Mouse (Mus musculus) hindbrain, postnatal 0 days (tissue): ENCODE measurements around the gene Rnaseh2c. TPM values are rescaled to one million over a fixed set of nuclear protein-coding genes. Genes with fewer than 3 reads are reported as not detected.

Source experiments
- ATAC-seq: fragments of 200-750 bp; cut with Nextera tagmentation; 2 replicates; pipeline ENCODE4 v1.8.0; 2017; ENCODE audit warnings: mild to moderate bottlenecking, moderate TSS enrichment, moderate library complexity
- DNase-seq: peaks from one replicate; pipeline ENCODE4 v3.0.0-alpha.2; 2015; ENCODE audit warnings: low spot score
- H3K27ac ChIP-seq: fragments of 300-500 bp; sonication (generic); 2 replicates; pipeline ENCODE4 v1.5.1; 2014; ENCODE audit warnings: mild to moderate bottlenecking
- H3K27me3 ChIP-seq: fragments of 300-500 bp; sonication (generic); 2 replicates; pipeline ENCODE4 v1.6.1; 2014; ENCODE audit warnings: low read length, mixed read lengths; ENCODE audit not compliant: insufficient read depth
- H3K36me3 ChIP-seq: fragments of 300-500 bp; sonication (generic); 2 replicates; pipeline ENCODE4 v1.6.1; 2014; ENCODE audit warnings: low read length, mixed read lengths; ENCODE audit not compliant: insufficient read depth
- H3K4me1 ChIP-seq: fragments of 300-500 bp; sonication (generic); 2 replicates; pipeline ENCODE4 v1.6.1; 2014; ENCODE audit warnings: antibody characterized with exemption, low read length, mixed read lengths; ENCODE audit not compliant: insufficient read depth
- H3K4me2 ChIP-seq: fragments of 300-500 bp; sonication (generic); 2 replicates; pipeline ENCODE4 v1.6.1; 2014; ENCODE audit warnings: low read depth, mild to moderate bottlenecking, low read length, moderate library complexity, mixed read lengths
- H3K4me3 ChIP-seq: fragments of 300-500 bp; sonication (generic); 2 replicates; pipeline ENCODE4 v1.5.1; 2014; ENCODE audit warnings: low read length
- H3K9ac ChIP-seq: fragments of 300-500 bp; sonication (generic); replicated peaks from 2 replicates; pipeline ENCODE4 v1.6.1; 2014; ENCODE audit warnings: mild to moderate bottlenecking, low read length, moderate library complexity, mixed read lengths
- H3K9me3 ChIP-seq: fragments of 300-500 bp; sonication (generic); 2 replicates; pipeline ENCODE4 v1.6.1; 2016; ENCODE audit warnings: low read length, mixed read lengths
- CTCF ChIP-seq: IDR thresholded peaks from 2 replicates; pipeline ENCODE4 v1.5.1; 2016; ENCODE audit warnings: antibody characterized with exemption, control low read depth, low read depth
- WGBS: fragments of 180-500 bp; shearing (Covaris S2); extraction: QIAGEN DNeasy Blood & Tissue Kit; methylation state at CpG from one replicate; pipeline ENCODE4 v1.1.7; 2014; 5-methylcytosine and 5-hydroxymethylcytosine counted together
- polyA plus RNA-seq: library from polyadenylated mRNA; unstranded; fragments of >200 nt; fragmentation: Nextera tagmentation; extraction: Ambion mirVana; gene quantifications from 2 replicates; pipeline ENCODE4 v1.2.1, GENCODE M21; 2015
- total RNA-seq: library from RNA; depleted of rRNA; stranded (reverse); fragments of >200 nt; gene quantifications from 2 replicates; pipeline ENCODE4 v1.2.3, GENCODE M21; 2014

Gene Rnaseh2c
- total and polyA plus RNA-seq, 2 experiments from 2014 or later: 33.6 to 66.4 TPM

DNA sequence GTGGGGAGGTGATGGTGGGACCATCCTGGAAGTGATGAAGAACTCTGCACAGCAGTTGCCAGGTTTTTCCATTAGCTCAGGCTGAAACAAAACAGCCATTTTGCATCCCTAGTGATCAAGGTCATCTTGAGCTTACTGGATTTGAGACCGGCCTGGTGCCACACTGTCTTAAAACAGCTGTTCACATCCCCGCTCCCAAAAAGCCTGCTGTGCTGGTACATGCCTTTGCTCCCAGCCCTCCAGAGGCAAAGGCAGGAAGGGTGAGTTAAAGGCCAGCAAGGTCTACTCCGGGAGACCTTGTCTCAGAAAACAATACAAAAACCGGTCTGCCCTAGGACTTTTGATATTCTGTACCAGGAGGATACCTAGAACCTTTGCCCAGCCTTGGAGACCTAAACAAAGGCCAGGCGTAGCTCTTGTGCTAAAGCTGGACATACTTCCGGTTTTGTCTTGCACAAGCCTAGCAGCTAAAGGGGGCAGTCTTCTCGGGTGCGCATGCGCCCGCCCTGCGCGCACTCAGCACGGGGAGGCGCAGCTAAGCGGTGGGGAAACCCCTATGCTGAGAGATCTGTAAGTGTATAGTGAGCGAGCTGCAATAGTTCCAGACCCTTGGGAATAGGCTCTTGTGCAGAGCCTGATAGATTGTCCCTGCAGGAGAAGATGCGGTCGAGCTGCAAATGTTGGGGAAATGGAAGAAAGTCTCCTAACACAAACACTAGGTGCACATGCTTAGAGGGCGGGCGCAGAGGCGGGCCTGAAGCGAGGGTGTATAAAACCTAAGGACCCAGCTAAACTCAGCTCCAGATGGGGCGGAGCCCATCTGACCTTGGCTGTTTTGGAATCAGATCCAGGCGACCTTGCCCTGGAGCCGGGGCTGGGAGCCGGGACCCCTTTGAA, 47.0 kb downstream of the Rnaseh2c start:
- peak overlapping the region; percentile 55 for H3K4me2 ChIP-seq
- DNase-seq (peak; percentile 84), ATAC-seq (peak; percentile 87)
- WGBS: 9% methylated on average over 26 of the region's 26 CpGs
- no peaks in the 10 kb centered on the region for H3K9me3 ChIP-seq
- peaks cover 42% of the 10 kb centered on the region for H3K36me3 ChIP-seq
- no peaks in the 10 kb centered on the region for H3K27me3 ChIP-seq
- H3K9ac ChIP-seq: peak overlapping the region; percentile 25
- TF ChIP-seq CTCF: peak; percentile 53
- peak overlapping the region; percentile 19 for H3K4me3 ChIP-seq
- peak overlapping the region; percentile 79 for H3K27ac ChIP-seq
- H3K4me1 ChIP-seq: peaks cover 11% of the 10 kb centered on the region; the same call in 1 of the 2 replicates

DNA sequence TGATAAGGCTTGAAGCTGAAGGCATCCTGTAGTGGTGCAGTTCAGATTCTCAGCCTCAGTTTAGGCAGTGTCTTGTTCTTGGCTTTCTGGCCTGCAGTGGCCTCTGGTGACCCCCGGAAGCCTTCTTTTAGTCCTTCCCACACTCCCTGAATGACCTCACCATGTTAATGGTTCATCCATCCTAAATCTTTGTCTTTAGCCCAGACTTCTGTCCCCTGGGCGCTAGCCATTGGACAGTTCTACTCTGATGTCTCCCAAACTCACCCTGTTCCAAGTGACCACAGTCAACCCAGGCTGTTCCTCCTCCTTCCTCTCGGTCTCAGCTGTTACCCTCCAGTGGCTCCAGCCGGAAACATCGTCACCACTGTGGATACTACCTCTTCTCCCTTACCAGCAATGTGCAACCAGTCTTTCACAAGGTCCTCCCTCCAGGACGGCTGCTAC, 47.6 kb downstream of the Rnaseh2c start:
- Histone ChIP-seq H3K27ac (peak overlapping the region; percentile 79; the same call in 1 of the 2 replicates), H3K4me3 (peak overlapping the region; percentile 19; the same call in 1 of the 2 replicates), H3K27me3 (no peaks in the 10 kb centered on the region), H3K9ac (peak overlapping the region; percentile 25), H3K4me2 (peak overlapping the region; percentile 55), H3K36me3 (peaks cover 35% of the 10 kb centered on the region), H3K4me1 (peaks cover 16% of the 10 kb centered on the region; the same call in 1 of the 2 replicates), H3K9me3 (no peaks in the 10 kb centered on the region)
- 62% methylated on average over 6 of the region's 6 CpGs for WGBS
- TF ChIP-seq CTCF: no peak
- no peak for DNase-seq
- ATAC-seq: no peak

DNA sequence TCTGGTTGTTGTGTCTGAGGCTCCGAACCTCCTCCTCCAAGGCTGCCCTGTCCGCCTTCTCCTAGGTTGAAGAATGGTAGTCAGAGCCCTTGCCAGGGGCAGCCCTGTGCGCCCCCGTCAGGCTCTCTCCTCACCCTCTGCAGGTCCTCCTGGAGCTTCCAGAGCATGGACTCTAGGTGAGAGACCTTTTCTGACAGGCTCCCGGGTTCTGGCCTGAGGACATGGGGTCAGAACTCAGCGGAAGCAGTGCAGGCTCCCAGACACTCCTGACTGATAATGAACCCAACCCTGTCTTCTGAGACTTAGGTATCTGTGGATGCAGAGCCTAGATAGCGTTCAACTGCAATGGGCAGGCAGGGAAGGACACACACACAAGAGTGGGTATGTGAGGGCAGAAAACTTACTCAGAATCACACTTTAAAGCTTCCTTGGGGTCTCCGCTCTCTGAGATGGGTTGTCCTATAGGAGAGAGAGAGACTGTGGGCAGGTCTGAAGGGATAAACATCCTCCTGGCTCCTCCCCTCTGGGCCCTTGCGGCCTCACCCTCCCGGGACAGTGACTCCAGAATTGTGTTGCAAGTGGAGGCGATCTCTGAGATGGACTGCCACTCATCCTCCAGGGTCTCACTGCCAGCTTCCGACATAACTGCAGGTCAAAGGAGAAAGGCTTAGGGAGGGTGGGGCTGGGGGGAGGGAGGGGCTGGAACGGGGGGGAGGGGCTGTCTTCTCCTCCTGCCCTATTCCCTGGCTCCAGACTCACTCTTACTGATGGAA, 50.0 kb downstream of the Rnaseh2c start:
- DNase-seq: no peak
- no peak for TF ChIP-seq CTCF
- Histone ChIP-seq H3K4me2 (no peak overlapping the region), H3K9ac (no peak overlapping the region), H3K27me3 (peaks cover 9% of the 10 kb centered on the region; the same call in 1 of the 2 replicates), H3K4me1 (peaks cover 24% of the 10 kb centered on the region), H3K9me3 (no peaks in the 10 kb centered on the region), H3K4me3 (no peak overlapping the region), H3K36me3 (peaks cover 11% of the 10 kb centered on the region), H3K27ac (no peak overlapping the region)
- WGBS: 67% methylated on average over 13 of the region's 13 CpGs
- no peak for ATAC-seq

DNA sequence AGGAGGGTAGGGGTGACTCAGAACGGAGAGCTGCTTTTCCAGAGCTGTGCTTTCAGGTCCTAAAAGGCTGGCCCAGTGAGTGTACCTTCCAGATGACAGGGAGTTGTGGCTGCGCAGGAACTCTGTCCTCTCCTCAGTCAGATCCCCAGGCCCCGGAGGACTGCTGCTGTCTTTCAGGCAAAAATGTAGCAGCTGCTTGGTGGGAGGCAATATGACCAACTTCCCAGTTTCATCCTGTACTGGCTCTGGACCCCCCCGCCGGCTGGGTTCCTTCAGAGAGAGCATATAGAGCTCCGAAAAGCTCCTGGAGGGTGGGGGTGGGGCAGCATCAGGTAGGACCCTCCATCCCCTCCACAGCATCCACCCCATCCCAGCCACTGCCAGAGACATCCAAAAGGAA, 50.9 kb downstream of the Rnaseh2c start:
- 85% methylated on average over 6 of the region's 6 CpGs for WGBS
- Histone ChIP-seq H3K4me2 (no peak overlapping the region), H3K4me1 (peaks cover 24% of the 10 kb centered on the region), H3K27ac (no peak overlapping the region), H3K9ac (no peak overlapping the region), H3K36me3 (peaks cover 3% of the 10 kb centered on the region; the same call in 1 of the 2 replicates), H3K9me3 (no peaks in the 10 kb centered on the region), H3K27me3 (peaks cover 9% of the 10 kb centered on the region; the same call in 1 of the 2 replicates), H3K4me3 (no peak overlapping the region)
- no peak for TF ChIP-seq CTCF
- DNase-seq (no peak), ATAC-seq (no peak)

DNA sequence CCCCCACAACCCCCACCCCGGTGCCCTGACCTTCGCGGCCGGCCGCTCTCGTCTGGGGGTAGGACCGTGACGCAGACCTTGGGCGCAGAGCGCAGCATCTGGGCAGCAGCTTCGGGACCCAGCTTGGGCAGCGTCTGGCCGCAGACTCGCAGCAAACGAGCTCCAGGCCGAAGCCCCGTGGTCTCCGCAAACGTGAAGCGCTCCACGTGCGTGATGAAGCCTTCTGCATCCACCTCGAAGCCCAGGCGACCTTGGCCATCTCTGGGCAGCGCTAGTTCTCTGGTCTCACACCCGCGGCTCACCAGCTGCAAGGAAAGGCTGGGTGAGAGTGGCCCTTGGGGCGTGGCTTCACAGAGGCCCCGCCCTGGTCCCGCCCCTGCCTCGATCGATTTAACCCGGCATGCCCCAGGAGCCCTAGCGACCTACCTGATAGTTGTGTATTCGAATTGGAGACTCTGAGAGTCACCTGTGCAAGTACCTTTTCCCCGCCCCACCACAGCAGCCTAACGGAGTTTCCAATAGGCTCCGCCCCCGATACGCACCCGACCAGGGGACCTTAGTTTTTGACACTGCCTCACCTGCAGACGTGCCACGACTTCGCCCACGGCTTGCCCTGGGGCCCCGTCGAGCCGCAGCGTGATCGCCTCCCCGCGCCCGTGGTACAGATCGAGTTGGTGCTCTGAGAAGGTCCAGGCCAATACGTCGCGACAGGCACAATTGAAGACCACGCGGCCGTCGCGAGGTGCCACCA, 52.5 kb downstream of the Rnaseh2c start:
- Histone ChIP-seq H3K9me3 (no peaks in the 10 kb centered on the region), H3K4me3 (peak overlapping the region; percentile 39), H3K27ac (no peak overlapping the region), H3K9ac (peak overlapping the region; percentile 41), H3K36me3 (no peaks in the 10 kb centered on the region), H3K4me2 (peak overlapping the region; percentile 61), H3K27me3 (peaks cover 9% of the 10 kb centered on the region; the same call in 1 of the 2 replicates), H3K4me1 (peaks cover 15% of the 10 kb centered on the region; the same call in 1 of the 2 replicates)
- ATAC-seq: peak; percentile 72
- no peak for TF ChIP-seq CTCF
- peak; percentile 51 for DNase-seq
- WGBS: 9% methylated on average over 62 of the region's 62 CpGs
